Mouse (Mus musculus): ENCODE data around the gene Nsf.
A peak's percentile ranks its signal among the peaks of the same experiment; 100 is the strongest.

Gene Nsf

GRCm38 (mm10) chr11:103940887-103941286 lies 13.0 kb downstream of the Nsf start:
- no peak for DNase-seq

DNA sequence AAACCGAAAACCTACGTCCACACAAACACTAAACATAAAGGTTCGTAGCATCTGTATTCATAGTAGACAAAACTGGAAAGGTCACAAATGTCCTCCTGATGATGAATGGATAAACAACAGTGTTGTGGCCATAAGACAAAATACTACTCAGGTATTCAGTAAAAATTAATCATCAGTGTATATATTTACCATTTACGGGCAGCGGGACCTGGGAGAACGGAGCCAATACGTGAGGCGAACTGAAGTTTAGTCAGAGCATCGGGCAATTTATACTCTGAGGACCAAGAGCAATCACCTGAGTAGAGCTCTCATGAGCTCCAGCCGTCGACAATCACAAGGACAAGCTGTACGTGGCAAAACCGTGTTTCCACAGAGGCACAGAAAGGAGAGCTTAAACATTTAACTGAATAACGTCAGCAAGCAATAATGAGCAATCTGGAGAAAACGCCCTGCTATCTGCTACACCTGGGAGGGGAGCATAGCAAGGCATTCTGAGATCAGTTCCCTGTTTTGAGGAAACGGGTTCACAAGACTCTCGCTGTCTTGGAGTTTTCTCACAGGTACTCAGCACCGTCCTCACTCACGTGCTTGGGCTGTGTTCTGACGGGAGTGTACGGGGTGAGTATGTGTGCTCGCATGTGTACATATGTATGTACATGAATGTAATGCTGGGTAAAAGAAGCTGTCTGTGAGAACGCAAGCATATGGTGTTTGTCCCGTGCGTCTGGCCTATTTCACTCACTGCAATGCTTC lies 15.7 kb downstream of the Nsf start:
- no peak for DNase-seq

DNA sequence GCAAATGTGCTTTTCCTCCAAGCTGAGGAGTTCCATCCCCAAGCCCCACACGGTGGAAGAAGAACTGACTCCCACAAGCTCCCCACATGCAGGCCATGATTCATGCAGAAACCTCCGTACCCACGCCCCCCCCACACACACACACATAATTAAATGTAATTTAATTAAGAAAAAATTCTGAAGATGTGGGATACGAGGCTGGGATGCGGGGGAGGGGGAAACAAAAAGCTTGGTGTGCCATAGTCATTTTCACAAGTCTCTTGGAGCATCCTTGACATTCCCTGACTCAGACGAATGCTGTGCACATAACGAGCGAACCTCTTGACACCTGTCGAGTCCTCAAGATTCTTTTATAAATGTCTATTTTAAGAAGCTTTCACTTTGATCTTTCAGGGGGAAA lies 16.4 kb downstream of the Nsf start:
- no peak for DNase-seq

- DNase-seq, result no peak
Observed at GRCm38 (mm10) chr11:103935717-103936116, 18.1 kb downstream of the Nsf start.

GRCm38 (mm10) chr11:103933886-103934285 lies 20.0 kb downstream of the Nsf start:
- DNase-seq, result no peak

- DNase-seq, result no peak
Observed at GRCm38 (mm10) chr11:103923957-103924356, 29.9 kb downstream of the Nsf start.

DNA sequence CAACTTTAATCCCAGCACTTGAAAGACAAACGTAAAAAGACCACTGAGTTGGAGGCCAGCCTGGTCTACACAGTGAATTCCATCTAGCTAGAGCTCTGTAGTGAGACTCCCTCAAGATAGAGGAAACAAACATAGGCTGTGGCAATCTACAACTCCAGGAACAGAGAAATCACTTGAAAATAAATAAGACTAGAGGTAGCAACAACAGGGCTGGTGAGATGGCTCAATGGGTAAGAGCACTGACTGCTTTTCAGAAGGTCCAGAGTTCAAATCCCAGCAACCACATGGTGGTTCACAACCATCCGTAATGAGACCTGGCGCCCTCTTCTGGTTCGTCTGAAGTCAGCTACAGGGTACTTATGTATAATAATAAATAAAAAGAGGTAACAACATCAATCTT lies 30.6 kb downstream of the Nsf start:
- no peak for DNase-seq

GRCm38 (mm10) chr11:103922812-103923211 lies 31.0 kb downstream of the Nsf start:
- DNase-seq, result no peak

DNA sequence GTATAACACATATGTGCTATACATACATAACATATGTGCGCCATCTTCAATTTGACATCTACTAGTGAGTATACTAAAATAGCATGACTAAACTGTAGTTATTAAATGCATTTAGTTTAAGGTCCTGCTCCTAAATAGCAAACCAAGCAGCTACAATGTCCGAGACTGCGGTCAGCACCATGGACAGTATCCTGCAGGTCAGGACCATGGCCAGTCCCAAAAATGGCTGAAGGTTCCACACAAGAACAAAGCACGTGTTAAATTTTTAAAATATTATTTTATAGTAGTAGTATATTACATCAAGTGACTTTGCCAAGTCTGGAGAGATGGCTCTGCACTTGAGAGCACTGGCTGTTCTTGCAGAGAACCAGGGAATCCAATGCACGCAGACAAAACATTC lies 33.2 kb downstream of the Nsf start:
- DNase-seq, result peak; percentile 40 to 65

DNA sequence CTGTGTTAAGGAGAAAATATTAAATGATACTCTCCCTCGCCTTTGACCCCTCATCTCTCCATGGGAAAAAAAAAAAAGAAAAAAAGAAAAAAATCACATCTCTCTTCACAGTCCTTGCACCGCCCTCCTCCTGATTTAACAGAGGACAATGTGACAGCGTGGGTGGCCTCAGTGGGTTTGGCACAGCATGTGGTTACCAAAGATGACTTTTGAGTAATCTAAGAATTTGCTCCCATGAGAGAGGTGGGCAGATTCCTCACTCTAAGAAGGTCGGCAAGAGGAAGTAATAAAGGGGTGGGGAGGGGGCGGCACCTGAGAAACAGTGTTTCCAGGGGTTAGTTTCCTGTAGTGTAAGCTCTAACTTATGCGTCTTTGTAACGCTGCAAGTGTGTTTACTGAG lies 37.0 kb downstream of the Nsf start:
- DNase-seq, result no peak

- peak in 1 of 2 experiments; percentile 33 for DNase-seq
Observed at GRCm38 (mm10) chr11:103915686-103916085, 38.2 kb downstream of the Nsf start.

GRCm38 (mm10) chr11:103910993-103911585 lies 42.8 kb downstream of the Nsf start:
- DNase-seq, result no peak

GRCm38 (mm10) chr11:103910531-103910930 lies 43.3 kb downstream of the Nsf start:
- no peak for DNase-seq

- DNase-seq, result no peak
Observed at GRCm38 (mm10) chr11:103909809-103910208, 44.0 kb downstream of the Nsf start.

DNA sequence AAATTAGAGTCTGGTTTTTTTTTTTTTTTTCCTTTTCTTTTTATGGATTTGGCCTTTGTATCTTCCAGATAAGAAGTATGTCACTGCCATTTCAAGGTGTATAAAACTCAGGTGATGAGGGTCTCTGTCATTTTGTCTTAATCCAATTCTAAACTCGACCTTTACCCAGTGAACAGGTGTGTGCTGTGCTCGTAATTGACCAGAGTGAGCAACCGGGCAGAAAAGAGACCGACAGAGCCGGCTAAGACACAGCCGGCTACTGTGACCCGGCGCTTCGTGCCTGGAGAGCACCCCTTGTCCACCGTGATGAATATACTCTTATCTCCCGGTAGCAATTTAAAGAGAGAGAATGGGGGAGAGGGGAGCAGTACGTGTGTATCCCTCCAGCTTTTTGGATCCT lies 44.5 kb downstream of the Nsf start:
- DNase-seq, result no peak

DNA sequence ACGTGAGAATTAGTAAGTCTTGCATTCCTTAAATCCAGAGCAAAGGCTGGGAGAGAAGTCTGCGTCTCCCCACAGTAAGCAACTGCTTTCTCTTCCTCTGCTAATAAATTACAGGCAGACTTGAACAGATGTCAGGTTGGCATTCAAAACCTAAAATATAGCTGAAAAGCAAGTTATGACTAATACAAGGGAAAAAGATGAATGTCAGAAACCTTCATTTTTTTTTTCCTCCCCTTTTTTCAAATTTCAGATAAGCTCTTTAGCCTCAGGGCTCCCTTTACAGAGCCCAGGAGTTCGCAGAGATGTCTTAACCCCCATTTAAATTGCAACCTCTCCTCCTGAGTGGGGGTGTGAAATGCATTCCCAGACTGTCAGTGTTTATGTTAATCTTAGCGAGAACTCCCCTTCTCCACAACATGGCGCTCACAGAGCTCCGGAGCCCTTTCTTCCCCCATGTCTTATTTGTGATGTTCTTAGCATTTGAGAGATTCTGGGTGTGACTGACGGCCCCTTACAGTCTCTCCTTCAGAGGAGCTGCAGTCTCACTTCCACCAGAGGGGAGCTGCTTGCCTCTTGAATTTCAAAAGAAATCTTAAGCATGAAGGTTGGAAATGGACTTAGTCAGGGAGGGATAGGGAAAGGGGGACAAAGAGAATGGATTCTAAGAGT lies 47.7 kb downstream of the Nsf start:
- no peak for DNase-seq

DNA sequence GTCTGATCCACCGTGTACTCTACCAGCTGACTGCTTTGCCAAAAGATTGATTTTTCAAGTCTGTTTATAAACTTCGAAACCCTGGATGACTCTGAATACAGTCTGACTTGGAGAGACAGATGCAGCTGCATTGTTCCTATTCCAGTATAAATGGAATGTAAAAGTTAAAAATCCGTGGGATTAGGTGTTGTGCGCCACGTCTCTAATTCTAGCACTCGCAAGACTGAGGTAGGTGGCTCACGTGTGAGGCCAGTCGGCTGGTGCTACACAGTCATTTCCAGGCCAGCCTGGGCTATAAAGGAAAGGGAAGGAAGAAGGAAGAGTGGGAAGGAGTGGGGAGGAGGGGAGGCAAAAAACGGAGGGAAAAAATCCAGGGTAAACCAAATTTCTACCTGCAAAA lies 48.4 kb downstream of the Nsf start:
- no peak for DNase-seq

DNA sequence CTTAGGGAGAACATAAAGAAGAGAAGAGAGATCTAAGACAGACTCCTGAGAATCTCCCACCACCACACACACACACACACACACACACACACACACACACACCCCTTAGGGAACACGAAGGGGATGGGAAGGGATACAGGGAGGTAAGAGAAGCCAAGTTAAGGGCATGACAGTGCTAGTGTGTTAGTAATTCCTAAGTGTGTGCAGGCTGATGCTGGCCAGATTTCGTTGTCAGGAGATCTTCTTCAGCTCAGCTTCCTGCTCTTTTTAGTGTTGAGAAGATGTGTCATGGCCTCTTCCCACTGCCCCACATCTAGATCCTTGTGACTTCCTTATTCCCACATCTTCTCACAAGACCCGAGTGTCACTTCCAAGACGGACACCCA lies 52.3 kb downstream of the Nsf start:
- peak in 1 of 2 experiments; percentile 32 for DNase-seq

GRCm38 (mm10) chr11:103900803-103901580 lies 52.9 kb downstream of the Nsf start:
- peak; percentile 77 to 89 for DNase-seq

DNA sequence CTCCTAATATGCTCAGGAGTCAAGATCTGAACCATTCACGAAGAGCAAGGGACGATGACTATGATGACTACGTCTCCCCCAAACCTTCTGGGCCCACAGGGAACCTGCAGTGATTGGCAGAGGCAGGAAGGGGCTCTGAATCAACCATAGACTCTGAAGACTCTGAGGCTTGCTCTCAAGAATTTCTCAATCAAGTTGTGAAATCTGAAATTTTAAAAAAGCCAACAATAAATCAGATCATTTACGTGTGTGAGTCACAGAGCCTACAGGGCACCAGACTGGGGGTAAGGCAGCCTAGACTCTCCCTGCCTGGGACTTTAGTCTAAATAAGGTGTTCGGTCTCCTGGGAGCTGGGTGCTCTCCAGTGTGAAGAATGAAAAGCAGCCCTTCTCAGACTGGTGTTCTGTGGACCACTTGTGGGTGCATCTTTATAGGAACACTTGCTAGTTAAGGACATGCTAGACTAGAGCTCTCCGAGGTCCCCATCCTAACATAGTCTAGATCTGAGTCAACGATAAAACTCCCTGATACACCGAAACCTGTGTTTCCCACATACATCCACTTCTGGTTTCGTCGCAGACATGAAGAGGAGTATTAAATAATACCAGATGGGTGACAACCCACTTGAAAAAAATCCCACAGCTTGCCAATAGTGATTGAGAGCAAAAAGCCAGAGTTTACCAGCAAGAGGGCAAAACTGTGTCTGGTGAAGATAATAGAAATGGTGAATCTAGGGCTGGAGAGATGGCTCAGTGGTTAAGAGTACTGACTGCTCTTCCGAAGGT lies 56.7 kb downstream of the Nsf start:
- no peak for DNase-seq

DNA sequence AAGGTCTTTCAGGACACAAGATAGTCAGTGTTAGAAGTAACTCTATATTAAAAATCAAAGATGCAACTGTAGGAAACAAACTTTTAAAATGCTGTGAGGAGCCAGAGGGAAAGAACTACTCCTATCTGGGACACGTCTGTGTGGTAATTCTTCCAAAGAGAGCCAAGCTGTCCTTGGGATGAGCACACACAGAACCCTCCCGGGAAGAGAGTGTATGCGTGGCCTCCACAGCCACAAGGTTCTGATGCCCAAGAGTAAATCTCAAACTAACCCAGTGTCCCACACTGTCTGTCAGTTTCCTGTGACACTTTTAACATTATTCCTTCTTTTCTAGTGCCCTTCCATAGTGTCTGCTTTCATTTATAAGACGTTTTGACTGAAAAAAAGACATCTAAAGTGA lies 57.8 kb downstream of the Nsf start:
- DNase-seq, result no peak

GRCm38 (mm10) chr11:103892831-103893230 lies 61.0 kb downstream of the Nsf start:
- DNase-seq, result no peak

DNA sequence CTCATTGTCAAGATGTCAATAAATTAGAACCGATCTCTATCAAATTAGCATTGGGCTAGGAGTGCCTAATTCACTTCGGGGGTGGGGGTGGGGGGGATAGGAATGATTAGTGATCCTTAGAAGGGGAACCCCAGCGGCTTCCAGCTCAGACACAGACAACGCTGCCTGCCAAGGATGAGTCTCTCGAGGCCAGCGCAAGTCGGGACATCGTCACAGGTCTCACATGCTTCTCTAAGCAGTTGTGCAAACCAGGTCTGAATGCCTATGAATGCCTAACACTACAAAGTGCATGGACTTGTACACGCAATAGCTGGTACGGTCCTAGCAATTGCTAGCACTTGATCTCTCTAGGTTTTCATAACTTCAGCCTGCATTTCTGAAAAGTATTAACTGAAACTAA lies 62.1 kb downstream of the Nsf start:
- no peak for DNase-seq
